Mouse (Mus musculus) stomach, embryonic 16.5 days (tissue): ENCODE data around the gene Erap1. TPM values are rescaled to one million over a fixed set of nuclear protein-coding genes. Genes with fewer than 3 reads are reported as not detected.

Experiments used
- polyA plus RNA-seq: library from polyadenylated mRNA; unstranded; fragments of >200 nt; fragmentation: Nextera tagmentation; extraction: Ambion mirVana; gene quantifications from 2 replicates; pipeline ENCODE4 v1.2.1, GENCODE M21; 2015

The Erap1 gene
- polyA plus RNA-seq, 1 experiment from 2014 or later = 30.2 TPM

Other genes starting within 250 kb of the Erap1 start
- gene Zfp72, start 248.7 kb upstream of the Erap1 start, polyA plus RNA-seq = 5.4 and 5.5 TPM in 2 replicates
- 71.9 and 216 TPM in 2 replicates for gene Ftl1-ps1, start 239.9 kb upstream of the Erap1 start, polyA plus RNA-seq
- 15.7 and 18.2 TPM in 2 replicates for gene Zfp825, start 145.6 kb upstream of the Erap1 start, polyA plus RNA-seq
- gene Cast, start 169.2 kb downstream of the Erap1 start, polyA plus RNA-seq = 65.1 and 77.2 TPM in 2 replicates